Mouse (Mus musculus): ENCODE data around the gene 4921517D22Rik. TPM values are rescaled to one million over a fixed set of nuclear protein-coding genes. Genes with fewer than 3 reads are reported as not detected.
A peak's percentile ranks its signal among the peaks of the same experiment; 100 is the strongest.
"Not testable (repeated sequence)": the region's sequence is repeated elsewhere in the genome, so short reads cannot be mapped to it uniquely, and the experiment has no call there.

Gene 4921517D22Rik
- polyA plus RNA-seq, 1 experiment from 2014 or later: not detected

DNA sequence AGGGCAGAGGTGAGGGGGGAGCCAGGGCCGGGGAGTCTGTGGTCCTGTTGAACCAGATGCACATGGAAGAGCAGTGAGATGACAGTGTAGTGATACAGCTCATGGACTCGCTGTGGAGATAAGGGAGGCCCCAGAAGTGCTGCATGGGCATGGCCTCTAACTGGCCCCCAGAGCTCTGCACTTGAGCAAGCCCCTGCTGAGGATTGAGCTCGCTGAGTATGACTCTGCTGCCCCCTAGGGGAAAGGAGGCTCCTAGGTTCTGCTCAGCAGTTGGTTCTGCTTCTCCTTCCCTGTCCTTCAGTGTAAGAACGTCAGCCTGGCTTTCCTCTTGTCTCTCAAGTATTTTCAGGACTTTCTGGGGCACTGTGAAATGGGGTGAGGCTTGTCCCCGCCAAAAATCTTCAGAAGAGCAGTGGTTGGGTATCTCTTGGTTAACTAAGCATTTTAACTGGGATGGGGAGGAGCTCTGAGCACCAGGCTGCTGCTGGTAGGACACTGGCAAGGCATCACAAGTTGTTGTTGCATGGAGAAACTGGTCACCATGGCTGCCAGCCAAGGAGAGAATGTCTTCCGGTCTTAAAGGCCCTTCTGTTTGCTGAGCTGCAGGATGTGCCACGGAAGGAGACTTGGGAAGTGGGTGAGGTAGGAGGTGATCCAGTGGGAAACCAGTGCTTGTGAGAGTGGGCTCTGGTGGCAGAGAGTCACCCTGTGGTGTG is 34.6 kb upstream of the 4921517D22Rik start:
- H3K4me2 ChIP-seq (ENCODE audit: low read depth, low read length): no peak overlapping the region
- no peaks in the 10 kb centered on the region for H3K4me1 ChIP-seq (ENCODE audit: control insufficient read depth, insufficient read depth, low read length)
- ATAC-seq (ENCODE audit: low read depth): peak; percentile 87
- no peaks in the 10 kb centered on the region for H3K9me3 ChIP-seq (ENCODE audit: control insufficient read depth, low read length)
- H3K4me3 ChIP-seq (ENCODE audit: low read depth, low read length): no peak overlapping the region
- no peak overlapping the region for H3K9ac ChIP-seq (replicated peaks; ENCODE audit: low read depth, low read length)
- WGBS: 32% methylated on average over 7 of the region's 7 CpGs
- no peaks in the 10 kb centered on the region for H3K36me3 ChIP-seq (ENCODE audit: control insufficient read depth, insufficient read depth, low read length)
- no peaks in the 10 kb centered on the region for H3K27me3 ChIP-seq (ENCODE audit: control insufficient read depth, insufficient read depth, low read length)
- no peak overlapping the region for H3K27ac ChIP-seq (ENCODE audit: low read depth, low read length)

DNA sequence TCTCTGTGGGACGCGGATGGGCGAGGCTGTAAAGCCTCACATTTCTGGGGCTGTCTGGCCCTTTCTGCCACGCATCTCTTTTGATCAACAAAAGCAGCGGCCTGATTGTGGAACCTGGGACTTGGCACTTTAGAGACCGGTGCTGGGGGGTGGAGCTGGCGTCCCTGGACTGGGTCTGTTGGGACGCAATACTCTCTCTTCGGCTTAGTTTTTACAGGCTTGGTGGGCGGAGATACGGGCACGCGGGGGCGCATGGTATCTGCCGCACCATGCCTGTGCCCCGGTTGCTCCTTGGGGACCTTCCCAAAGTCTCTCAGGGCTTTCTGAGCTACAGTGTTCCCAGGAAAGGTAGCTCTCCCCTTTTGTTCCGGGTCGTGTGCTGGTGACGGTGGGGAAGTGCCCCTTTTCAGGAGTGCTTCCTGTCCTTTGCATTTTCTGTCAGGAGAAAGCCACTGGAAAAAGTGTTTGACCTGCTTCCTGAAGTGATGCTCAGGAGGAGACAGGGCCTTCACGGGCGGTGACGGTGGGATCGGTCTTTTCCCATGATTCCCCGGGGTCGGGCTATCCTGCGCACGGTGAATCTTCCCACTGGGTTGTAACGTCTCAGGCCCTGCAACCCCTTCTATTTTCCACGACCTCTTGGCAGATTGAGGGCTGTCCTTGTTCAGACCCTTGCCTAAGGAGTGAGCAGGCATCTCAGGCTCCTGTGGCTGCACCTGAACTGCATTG is 32.4 kb upstream of the 4921517D22Rik start:
- H3K4me1 ChIP-seq (ENCODE audit: control insufficient read depth, insufficient read depth, low read length): no peaks in the 10 kb centered on the region
- ATAC-seq (ENCODE audit: low read depth): no peak
- H3K4me2 ChIP-seq (ENCODE audit: low read depth, low read length): peak overlapping the region; percentile 31
- H3K9me3 ChIP-seq (ENCODE audit: control insufficient read depth, low read length): no peaks in the 10 kb centered on the region
- H3K36me3 ChIP-seq (ENCODE audit: control insufficient read depth, insufficient read depth, low read length): no peaks in the 10 kb centered on the region
- no peak overlapping the region for H3K27ac ChIP-seq (ENCODE audit: low read depth, low read length)
- 25% methylated on average over 29 of the region's 29 CpGs for WGBS
- H3K27me3 ChIP-seq (ENCODE audit: control insufficient read depth, insufficient read depth, low read length): no peaks in the 10 kb centered on the region
- H3K4me3 ChIP-seq (ENCODE audit: low read depth, low read length): no peak overlapping the region
- H3K9ac ChIP-seq (replicated peaks; ENCODE audit: low read depth, low read length): no peak overlapping the region

DNA sequence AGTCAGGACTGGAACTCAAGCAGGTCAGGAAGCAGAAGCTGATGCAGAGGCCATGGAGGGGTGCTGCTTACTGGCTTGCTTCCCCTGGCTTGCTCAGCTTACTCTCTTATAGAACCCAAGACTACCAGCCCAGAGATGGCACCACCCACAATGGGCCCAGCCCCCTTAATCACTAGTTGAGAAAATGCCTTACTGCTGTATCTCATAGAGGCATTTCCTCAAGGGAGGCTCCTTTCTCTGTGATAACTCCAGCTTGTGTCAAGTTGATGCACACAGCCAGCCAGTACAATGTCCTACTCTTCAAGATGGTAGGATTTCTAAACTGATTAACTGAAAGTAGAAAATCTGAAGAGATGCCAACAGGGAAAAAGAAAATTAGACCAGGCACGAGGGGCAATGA is 28.2 kb upstream of the 4921517D22Rik start:
- not testable (repeated sequence) for H3K9me3 ChIP-seq (ENCODE audit: control insufficient read depth, low read length); H3K27ac ChIP-seq (ENCODE audit: low read depth, low read length); H3K4me1 ChIP-seq (ENCODE audit: control insufficient read depth, insufficient read depth, low read length); ATAC-seq (ENCODE audit: low read depth); H3K36me3 ChIP-seq (ENCODE audit: control insufficient read depth, insufficient read depth, low read length); H3K4me3 ChIP-seq (ENCODE audit: low read depth, low read length); H3K4me2 ChIP-seq (ENCODE audit: low read depth, low read length); H3K27me3 ChIP-seq (ENCODE audit: control insufficient read depth, insufficient read depth, low read length); H3K9ac ChIP-seq (replicated peaks; ENCODE audit: low read depth, low read length)
- 84% methylated on average over 1 of the region's 1 CpGs for WGBS

DNA sequence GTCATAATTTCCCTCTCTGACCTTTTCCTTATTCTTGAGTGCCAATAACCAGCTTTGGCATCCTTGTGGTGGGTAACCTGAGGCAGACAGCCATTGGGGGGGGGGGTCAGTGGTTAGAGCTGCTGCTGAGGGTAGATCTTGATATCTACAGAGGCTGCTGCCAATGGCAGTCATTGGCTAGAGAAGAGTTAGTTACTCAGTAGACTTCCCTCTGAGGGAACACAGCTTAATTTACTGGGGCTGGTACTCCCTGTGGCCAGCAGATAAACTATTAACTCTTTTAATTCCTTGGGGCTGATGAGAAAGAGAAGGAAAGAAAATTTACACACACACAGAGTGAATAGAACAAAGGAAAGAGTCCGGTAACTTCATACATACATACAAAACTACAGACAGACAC is 25.6 kb upstream of the 4921517D22Rik start:
- Histone ChIP-seq H3K4me2 (ENCODE audit: low read depth, low read length) (no peak overlapping the region), H3K9ac (replicated peaks; ENCODE audit: low read depth, low read length) (no peak overlapping the region), H3K27me3 (ENCODE audit: control insufficient read depth, insufficient read depth, low read length) (no peaks in the 10 kb centered on the region), H3K4me1 (ENCODE audit: control insufficient read depth, insufficient read depth, low read length) (no peaks in the 10 kb centered on the region), H3K36me3 (ENCODE audit: control insufficient read depth, insufficient read depth, low read length) (no peaks in the 10 kb centered on the region), H3K9me3 (ENCODE audit: control insufficient read depth, low read length) (no peaks in the 10 kb centered on the region), H3K27ac (ENCODE audit: low read depth, low read length) (no peak overlapping the region), H3K4me3 (ENCODE audit: low read depth, low read length) (no peak overlapping the region)
- 68% methylated on average over 1 of the region's 1 CpGs for WGBS
- no peak for ATAC-seq (ENCODE audit: low read depth)

DNA sequence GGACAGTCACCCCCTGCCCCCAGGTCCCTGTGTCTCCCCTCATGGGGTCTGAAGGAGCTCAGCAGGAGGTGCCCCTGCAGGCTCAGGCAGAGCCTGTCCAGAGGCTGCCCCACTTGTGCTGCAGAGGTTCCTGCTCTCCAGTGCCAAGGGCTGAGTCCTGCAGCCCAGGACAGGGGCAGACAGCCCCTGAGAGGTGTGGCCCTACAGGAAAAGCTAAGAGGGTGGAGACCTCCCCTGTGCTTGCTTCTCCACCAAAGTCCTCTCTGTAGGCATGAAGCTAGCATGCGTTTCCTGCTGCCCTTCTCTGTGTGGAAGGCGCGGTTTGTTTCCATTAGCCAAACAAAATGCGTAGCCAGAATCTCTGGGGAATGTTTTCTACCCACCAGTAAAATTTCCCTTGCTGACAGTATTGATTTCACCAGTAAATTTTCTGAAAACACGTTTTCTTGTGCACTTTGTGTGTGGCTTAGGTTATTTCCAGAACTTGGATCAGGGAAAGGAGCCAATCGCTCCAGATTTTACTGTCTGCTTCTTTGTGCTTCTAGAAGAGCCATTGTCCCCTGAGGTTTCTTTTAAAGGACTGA is 25.0 kb upstream of the 4921517D22Rik start:
- not testable (repeated sequence) for H3K4me3 ChIP-seq (ENCODE audit: low read depth, low read length); H3K9me3 ChIP-seq (ENCODE audit: control insufficient read depth, low read length); H3K27me3 ChIP-seq (ENCODE audit: control insufficient read depth, insufficient read depth, low read length); H3K36me3 ChIP-seq (ENCODE audit: control insufficient read depth, insufficient read depth, low read length); H3K4me2 ChIP-seq (ENCODE audit: low read depth, low read length); H3K27ac ChIP-seq (ENCODE audit: low read depth, low read length); H3K4me1 ChIP-seq (ENCODE audit: control insufficient read depth, insufficient read depth, low read length); ATAC-seq (ENCODE audit: low read depth); H3K9ac ChIP-seq (replicated peaks; ENCODE audit: low read depth, low read length)
- 38% methylated on average over 6 of the region's 6 CpGs for WGBS

DNA sequence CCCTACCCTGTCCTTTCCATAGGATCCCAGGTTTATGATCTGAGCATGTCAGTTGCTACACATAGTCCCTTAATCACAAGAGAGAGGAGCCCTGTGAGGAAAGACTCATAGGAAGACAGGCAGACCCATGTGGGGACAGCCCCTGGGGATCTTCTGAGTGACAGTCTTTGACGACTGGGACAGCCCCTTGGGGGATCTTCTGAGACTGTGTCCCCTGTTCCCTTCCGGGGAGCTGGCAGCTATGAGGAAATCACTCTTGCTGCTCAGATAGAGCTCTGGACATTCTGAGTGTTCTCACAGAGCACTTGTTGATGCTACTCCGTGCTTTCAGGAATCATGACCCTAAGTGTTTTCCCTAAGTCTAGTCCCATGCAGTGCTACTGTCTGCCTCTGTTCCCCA is 19.8 kb upstream of the 4921517D22Rik start:
- ATAC-seq (ENCODE audit: low read depth): no peak
- Histone ChIP-seq H3K4me2 (ENCODE audit: low read depth, low read length) (no peak overlapping the region), H3K36me3 (ENCODE audit: control insufficient read depth, insufficient read depth, low read length) (no peaks in the 10 kb centered on the region), H3K27ac (ENCODE audit: low read depth, low read length) (no peak overlapping the region), H3K9ac (replicated peaks; ENCODE audit: low read depth, low read length) (no peak overlapping the region), H3K9me3 (ENCODE audit: control insufficient read depth, low read length) (no peaks in the 10 kb centered on the region), H3K4me3 (ENCODE audit: low read depth, low read length) (no peak overlapping the region), H3K4me1 (ENCODE audit: control insufficient read depth, insufficient read depth, low read length) (no peaks in the 10 kb centered on the region), H3K27me3 (ENCODE audit: control insufficient read depth, insufficient read depth, low read length) (no peaks in the 10 kb centered on the region)
- whole genome bisulfite sequencing: 52% methylated on average over 3 of the region's 3 CpGs

DNA sequence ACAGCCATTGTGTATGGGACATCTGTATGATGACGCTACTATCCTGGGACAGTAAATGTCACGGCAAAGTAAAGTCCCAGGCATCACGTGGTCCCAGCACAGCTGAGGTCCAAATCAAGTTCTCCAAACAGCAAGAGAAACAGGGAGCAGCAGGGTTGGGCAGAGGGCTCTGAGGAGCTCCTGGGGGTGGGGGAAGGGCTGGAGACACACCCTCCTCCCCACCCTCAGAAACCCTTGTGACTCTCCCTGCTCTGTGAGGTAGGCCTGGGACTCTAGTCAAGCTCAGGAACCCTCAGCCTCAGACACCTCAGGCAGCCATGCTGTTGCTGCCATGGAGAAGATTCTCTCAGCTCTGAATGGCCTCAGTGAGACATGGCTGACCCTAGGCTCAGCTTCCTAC is 18.1 kb upstream of the 4921517D22Rik start, which contains the start of gene Spata31d1b:
TSS of gene Spata31d1b (plus strand) at position 301 of the 400 bp plus-strand sequence.
- not testable (repeated sequence) for H3K4me2 ChIP-seq (ENCODE audit: low read depth, low read length); H3K36me3 ChIP-seq (ENCODE audit: control insufficient read depth, insufficient read depth, low read length); H3K4me3 ChIP-seq (ENCODE audit: low read depth, low read length); H3K9ac ChIP-seq (replicated peaks; ENCODE audit: low read depth, low read length); ATAC-seq (ENCODE audit: low read depth); H3K27ac ChIP-seq (ENCODE audit: low read depth, low read length); H3K27me3 ChIP-seq (ENCODE audit: control insufficient read depth, insufficient read depth, low read length); H3K4me1 ChIP-seq (ENCODE audit: control insufficient read depth, insufficient read depth, low read length); H3K9me3 ChIP-seq (ENCODE audit: control insufficient read depth, low read length)
- WGBS: 68% methylated on average over 3 of the region's 3 CpGs

DNA sequence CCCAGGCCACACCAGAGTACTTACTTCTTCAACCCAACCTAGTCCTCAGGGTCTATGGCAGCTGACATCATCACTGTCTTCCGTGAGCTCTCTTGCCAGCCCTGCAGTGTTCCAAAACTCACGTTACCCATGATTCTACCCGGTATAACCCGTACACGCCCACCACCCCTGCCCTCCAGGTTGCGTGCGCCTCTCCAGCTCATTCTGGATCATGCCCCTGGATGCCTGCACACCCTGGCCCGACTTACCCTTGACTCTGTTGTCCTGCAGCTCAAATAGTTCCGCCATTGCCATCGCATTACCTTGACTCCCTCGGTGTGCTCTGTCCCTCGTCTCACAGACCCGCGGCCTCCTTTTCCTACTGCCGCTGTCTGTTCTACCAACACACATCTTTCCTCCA is 16.3 kb upstream of the 4921517D22Rik start, which contains the start of gene Spata31d1a:
TSS of gene Spata31d1a (minus strand) at position 101 of the 400 bp plus-strand sequence.
- WGBS: 90% methylated on average over 15 of the region's 15 CpGs

DNA sequence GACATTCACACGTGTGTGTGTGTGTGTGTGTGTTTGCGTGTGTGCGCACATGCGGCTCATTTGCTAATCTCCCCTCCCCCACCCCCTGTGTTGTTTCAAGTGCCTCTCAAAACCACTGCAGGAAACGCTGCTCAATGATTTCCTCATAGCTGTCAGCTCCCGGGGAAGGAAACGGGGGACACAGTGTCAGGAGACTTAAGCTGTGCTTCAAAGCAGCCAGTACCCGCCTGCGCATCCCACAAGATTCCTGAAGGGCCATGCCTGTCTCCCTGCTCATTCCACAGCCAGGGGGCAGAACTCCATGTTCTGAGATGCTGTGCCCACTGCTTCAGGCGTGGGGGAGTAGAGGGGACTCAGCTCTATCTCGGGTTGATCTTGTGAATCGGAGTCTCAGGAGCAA is 10.7 kb upstream of the 4921517D22Rik start:
- no peaks in the 10 kb centered on the region for H3K9me3 ChIP-seq (ENCODE audit: control insufficient read depth, low read length)
- no peak overlapping the region for H3K9ac ChIP-seq (replicated peaks; ENCODE audit: low read depth, low read length)
- no peaks in the 10 kb centered on the region for H3K36me3 ChIP-seq (ENCODE audit: control insufficient read depth, insufficient read depth, low read length)
- ATAC-seq (ENCODE audit: low read depth): no peak
- H3K4me1 ChIP-seq (ENCODE audit: control insufficient read depth, insufficient read depth, low read length): no peaks in the 10 kb centered on the region
- 61% methylated on average over 12 of the region's 12 CpGs for WGBS
- H3K27ac ChIP-seq (ENCODE audit: low read depth, low read length): no peak overlapping the region
- H3K4me3 ChIP-seq (ENCODE audit: low read depth, low read length): no peak overlapping the region
- no peak overlapping the region for H3K4me2 ChIP-seq (ENCODE audit: low read depth, low read length)
- H3K27me3 ChIP-seq (ENCODE audit: control insufficient read depth, insufficient read depth, low read length): no peaks in the 10 kb centered on the region

More for the DNA sequence above, 16.3 kb upstream of the 4921517D22Rik start, which contains the start of gene Spata31d1a:
- Histone ChIP-seq H3K27ac (ENCODE audit: low read depth, low read length) (no peak within 1 kb of the TSS), H3K9ac (replicated peaks; ENCODE audit: low read depth, low read length) (no peak within 1 kb of the TSS), H3K4me3 (ENCODE audit: low read depth, low read length) (no peak within 1 kb of the TSS), H3K36me3 (ENCODE audit: control insufficient read depth, insufficient read depth, low read length) (no peaks in the 10 kb centered on the region), H3K9me3 (ENCODE audit: control insufficient read depth, low read length) (no peaks in the 10 kb centered on the region), H3K27me3 (ENCODE audit: control insufficient read depth, insufficient read depth, low read length) (no peaks in the 10 kb centered on the region), H3K4me1 (ENCODE audit: control insufficient read depth, insufficient read depth, low read length) (no peaks in the 10 kb centered on the region), H3K4me2 (ENCODE audit: low read depth, low read length) (no peak within 1 kb of the TSS)
- ATAC-seq (ENCODE audit: low read depth): no peak
